Mouse (Mus musculus) bone marrow macrophage, adult 2 months (primary cell): ENCODE results near the gene Rbm15.

Source experiments
- CTCF ChIP-seq: IDR thresholded peaks from 2 replicates; pipeline ENCODE4 v1.5.1; 2012; ENCODE audit warnings: low read depth, mild to moderate bottlenecking, low read length, moderate library complexity
- POLR2A ChIP-seq: IDR thresholded peaks from 2 replicates; pipeline ENCODE4 v1.6.1; 2012; ENCODE audit warnings: mild to moderate bottlenecking, low read depth, low read length, borderline replicate concordance

- TF ChIP-seq POLR2A, result no peak
- TF ChIP-seq CTCF, result no peak
These were observed 29.9 kb upstream of the Rbm15 start for GRCm38 (mm10) chr3:107363391-107363790.
